Mouse (Mus musculus) erythroblast, adult 5-6 weeks (primary cell): ENCODE results near the gene Apobr. TPM values are rescaled to one million over a fixed set of nuclear protein-coding genes. Genes with fewer than 3 reads are reported as not detected.

Experiments used
- ATAC-seq: replicated peaks from 2 replicates; pipeline ENCODE4 v1.8.0; 2016; ENCODE audit warnings: moderate number of reproducible peaks, mild to moderate bottlenecking, moderate TSS enrichment, inconsistent platforms; ENCODE audit not compliant: poor library complexity, low FRiP score, severe bottlenecking
- total RNA-seq, 2 experiments: library from RNA; stranded (forward) in 1 of 2; stranded (reverse) in 1 of 2; fragments of 150-400 nt in 1 of 2; fragments of 200-764, 138-1000 nt in 1 of 2; gene quantifications; 2 replicates each; pipeline versions ENCODE4 v1.2.3 to v1.2.4; 2015 to 2017; ENCODE audit warnings: low replicate concordance in 2 of 2

The Apobr gene
- 4.8 and 9.8 TPM in 2 replicates for total RNA-seq (2015; ENCODE audit: low replicate concordance)
- total RNA-seq (2017; ENCODE audit: low replicate concordance) = 9.3 and 9.5 TPM in 2 replicates

- no peak for ATAC-seq
Observed at GRCm38 (mm10) chr7:126584506-126584977, at the start of gene Apobr. Gene Apobr (plus strand): TSS chr7:126584942.

- no peak for ATAC-seq
Observed at GRCm38 (mm10) chr7:126535766-126536165, 49.0 kb upstream of the Apobr start.

- ATAC-seq = no peak
Observed at GRCm38 (mm10) chr7:126536466-126536865, 48.3 kb upstream of the Apobr start.

- 0 out of 2 replicates have a peak, but pooled peaks have one; percentile 52 for ATAC-seq
Observed at GRCm38 (mm10) chr7:126537820-126538585, 46.7 kb upstream of the Apobr start.

- no peak for ATAC-seq
Observed at GRCm38 (mm10) chr7:126541661-126542060, 43.1 kb upstream of the Apobr start.

- no peak for ATAC-seq
Observed at GRCm38 (mm10) chr7:126545631-126546030, 39.1 kb upstream of the Apobr start.

- ATAC-seq = no peak
Observed at GRCm38 (mm10) chr7:126554796-126555195, 29.9 kb upstream of the Apobr start.

GRCm38 (mm10) chr7:126556635-126557034, 28.1 kb upstream of the Apobr start:
- no peak for ATAC-seq

- peak; percentile 62 for ATAC-seq
Observed at GRCm38 (mm10) chr7:126565693-126566092, 19.0 kb upstream of the Apobr start.

GRCm38 (mm10) chr7:126566094-126566765, 18.5 kb upstream of the Apobr start, which contains the start of gene Eif3c:
Gene Eif3c (minus strand): TSS chr7:126566411.
- ATAC-seq = peak; percentile 94

GRCm38 (mm10) chr7:126576946-126577345, 7.8 kb upstream of the Apobr start:
- peak; percentile 64 for ATAC-seq

GRCm38 (mm10) chr7:126579172-126579571, 5.6 kb upstream of the Apobr start:
- ATAC-seq = no peak

GRCm38 (mm10) chr7:126581661-126582060, 3.1 kb upstream of the Apobr start:
- no peak for ATAC-seq

- ATAC-seq = no peak
Observed at GRCm38 (mm10) chr7:126582759-126583158, 2.0 kb upstream of the Apobr start.

GRCm38 (mm10) chr7:126583251-126583709, 1.5 kb upstream of the Apobr start:
- peak; percentile 80 for ATAC-seq

- ATAC-seq = no peak
Observed at GRCm38 (mm10) chr7:126583761-126584160, 981 bp upstream of the Apobr start.

- ATAC-seq = no peak
Observed at GRCm38 (mm10) chr7:126585717-126586116, 975 bp downstream of the Apobr start, which contains the start of gene Cln3. Gene Cln3 (minus strand): TSS chr7:126585817.

- no peak for ATAC-seq
Observed at GRCm38 (mm10) chr7:126586839-126587238, 2.1 kb downstream of the Apobr start.

- ATAC-seq = no peak
Observed at GRCm38 (mm10) chr7:126587779-126588178, 3.0 kb downstream of the Apobr start.

- ATAC-seq = no peak
Observed at GRCm38 (mm10) chr7:126594862-126595561, 10.3 kb downstream of the Apobr start, which contains the start of gene Il27. Gene Il27 (minus strand): TSS chr7:126594941.
